Mouse (Mus musculus): ENCODE data around the gene Lrrc10b.

GRCm38 (mm10) chr19:10415508-10415907 is 41.8 kb downstream of the Lrrc10b start:
- TF ChIP-seq CTCF (IDR thresholded peaks at IDR 0.05; ENCODE audit: low read depth), result no peak
- no peak for TF ChIP-seq EP300 (IDR thresholded peaks at IDR 0.05; ENCODE audit: low read depth)
